Mouse (Mus musculus): ENCODE measurements around the gene Ip6k1. TPM values are rescaled to one million over a fixed set of nuclear protein-coding genes. Genes with fewer than 3 reads are reported as not detected.

Gene Ip6k1
- total and polyA plus RNA-seq, 3 experiments: 31.8 to 59.1 (median 37.2) TPM

- Histone ChIP-seq H3K9ac (ENCODE audit: control insufficient read depth, low read depth, low read length, poor library complexity, severe bottlenecking) (no peak overlapping the region), H3K4me3 (ENCODE audit: control insufficient read depth in 1 of 2, insufficient read depth in 1 of 2, low read depth in 2 of 2, low read length in 2 of 2) (no peak overlapping the region), H3K27ac (ENCODE audit: control insufficient read depth, low read depth, low read length) (no peak overlapping the region), H3K9me3 (replicated peaks; ENCODE audit: insufficient read depth, low read length) (no peaks in the 10 kb centered on the region), H3K27me3 (ENCODE audit: control insufficient read depth in 1 of 2, insufficient read depth in 2 of 2, low read length in 2 of 2) (no peaks in the 10 kb centered on the region), H3K79me2 (ENCODE audit: control insufficient read depth, insufficient read depth, low read length, poor library complexity) (peaks cover 10% of the 10 kb centered on the region), H3K4me1 (ENCODE audit: control insufficient read depth in 1 of 2, insufficient read depth in 2 of 2, low read length in 2 of 2) (peaks cover 1 to 15% of the 10 kb centered on the region in 2 experiments), H3K36me3 (ENCODE audit: control insufficient read depth in 1 of 2, insufficient read depth in 2 of 2, low read length in 2 of 2) (peaks cover 0 to 4% of the 10 kb centered on the region in 2 experiments; a peak in 2 of 4 replicates)
- TF ChIP-seq MYC (IDR thresholded peaks at IDR 0.05; ENCODE audit: low read depth, low read length) (no peak), ZMIZ1 (IDR thresholded peaks at IDR 0.05; ENCODE audit: low read depth, low read length) (0 out of 2 replicates have a peak, but pooled peaks have one; percentile 14)
- no peak for DNase-seq (ENCODE audit: low read depth, low spot score)
Measured at GRCm38 (mm10) chr9:108052411-108052810, 50.1 kb downstream of the Ip6k1 start.

- Histone ChIP-seq H3K9me3 (replicated peaks; ENCODE audit: insufficient read depth, low read length) (no peaks in the 10 kb centered on the region), H3K9ac (ENCODE audit: control insufficient read depth, low read depth, low read length, poor library complexity, severe bottlenecking) (no peak within 1 kb of the TSS), H3K4me3 (ENCODE audit: control insufficient read depth in 1 of 2, insufficient read depth in 1 of 2, low read depth in 2 of 2, low read length in 2 of 2) (no peak within 1 kb of the TSS), H3K79me2 (ENCODE audit: control insufficient read depth, insufficient read depth, low read length, poor library complexity) (peaks cover 10% of the 10 kb centered on the region), H3K27me3 (ENCODE audit: control insufficient read depth in 1 of 2, insufficient read depth in 2 of 2, low read length in 2 of 2) (no peaks in the 10 kb centered on the region), H3K36me3 (ENCODE audit: control insufficient read depth in 1 of 2, insufficient read depth in 2 of 2, low read length in 2 of 2) (no peaks in the 10 kb centered on the region; a peak in 1 of 4 replicates), H3K27ac (ENCODE audit: control insufficient read depth, low read depth, low read length) (no peak within 1 kb of the TSS), H3K4me1 (ENCODE audit: control insufficient read depth in 1 of 2, insufficient read depth in 2 of 2, low read length in 2 of 2) (peaks cover 0 to 8% of the 10 kb centered on the region in 2 experiments; a peak in 3 of 4 replicates)
- DNase-seq (ENCODE audit: low read depth, low spot score): peak; percentile 97
- no peak for TF ChIP-seq BHLHE40 (IDR thresholded peaks at IDR 0.05; ENCODE audit: borderline replicate concordance, low read depth, low read length)
- peak; percentile 95 for TF ChIP-seq SMC3 (IDR thresholded peaks at IDR 0.05; ENCODE audit: low read depth, low read length)
- TF ChIP-seq GATA1 (IDR thresholded peaks at IDR 0.05; ENCODE audit: low read depth, low read length): no peak
- TF ChIP-seq ELF1 (IDR thresholded peaks at IDR 0.05; ENCODE audit: low read depth, low read length): peak; percentile 61; the same call in 1 of the 2 replicates
- TF ChIP-seq POLR2AphosphoS2 (IDR thresholded peaks at IDR 0.05; ENCODE audit: low read length): peak; percentile 72; the same call in 1 of the 2 replicates
- no peak for TF ChIP-seq MAX (IDR thresholded peaks at IDR 0.05; ENCODE audit: low read length)
- no peak for TF ChIP-seq CHD1 (IDR thresholded peaks at IDR 0.05; ENCODE audit: low read depth, low read length)
- no peak for TF ChIP-seq UBTF (IDR thresholded peaks at IDR 0.05; ENCODE audit: borderline replicate concordance, insufficient read depth, low read depth, low read length)
- peak; percentile 85 for TF ChIP-seq SIN3A (IDR thresholded peaks at IDR 0.05; ENCODE audit: low read length)
- peak; percentile 86 for TF ChIP-seq ZC3H11A (IDR thresholded peaks at IDR 0.05; ENCODE audit: low read depth, low read length)
- TF ChIP-seq HCFC1 (IDR thresholded peaks at IDR 0.05; ENCODE audit: low read depth, low read length): peak; percentile 49; the same call in 1 of the 2 replicates
- no peak for TF ChIP-seq USF1 (IDR thresholded peaks at IDR 0.05; ENCODE audit: low read depth, low read length)
- no peak for TF ChIP-seq EP300 (IDR thresholded peaks at IDR 0.05; ENCODE audit: low read depth in 1 of 2, low read length in 2 of 2)
- TF ChIP-seq TBP (IDR thresholded peaks at IDR 0.05; ENCODE audit: low read depth, low read length): peak; percentile 96
- TF ChIP-seq CTCF (IDR thresholded peaks at IDR 0.05 in 2 of 3, conservative IDR thresholded peaks at IDR 0.05 in 1 of 3; ENCODE audit: control insufficient read depth in 1 of 3, insufficient read depth in 1 of 3, low read depth in 2 of 3, low read length in 3 of 3, poor library complexity in 1 of 3, severe bottlenecking in 1 of 3): peak; percentile 82 to 97 (median 89)
- no peak for TF ChIP-seq NELFE (IDR thresholded peaks at IDR 0.05; ENCODE audit: low read depth, low read length)
- peak; percentile 25 to 49; a peak in 2 of 4 replicates for TF ChIP-seq POLR2A (IDR thresholded peaks at IDR 0.05; ENCODE audit: control insufficient read depth in 1 of 2, insufficient read depth in 1 of 2, low read depth in 1 of 2, low read length in 2 of 2, poor library complexity in 1 of 2)
- peak; percentile 86 for TF ChIP-seq RAD21 (IDR thresholded peaks at IDR 0.05; ENCODE audit: low read depth, low read length)
- no peak for TF ChIP-seq TCF12 (IDR thresholded peaks at IDR 0.05; ENCODE audit: low read depth, low read length)
- no peak for TF ChIP-seq USF2 (IDR thresholded peaks at IDR 0.05; ENCODE audit: borderline replicate concordance in 1 of 2, insufficient read depth in 1 of 2, low read depth in 1 of 2, low read length in 2 of 2)
- no peak for TF ChIP-seq GABPA (IDR thresholded peaks at IDR 0.05; ENCODE audit: low read depth, low read length)
- TF ChIP-seq POLR2AphosphoS5 (IDR thresholded peaks at IDR 0.05; ENCODE audit: borderline replicate concordance, low read depth, low read length): peak; percentile 23; the same call in 1 of the 2 replicates
- TF ChIP-seq MYC (IDR thresholded peaks at IDR 0.05; ENCODE audit: low read depth, low read length): no peak
- 0 out of 2 replicates have a peak, but pooled peaks have one; percentile 13 for TF ChIP-seq ETS1 (IDR thresholded peaks at IDR 0.05; ENCODE audit: low read depth, low read length)
Measured at GRCm38 (mm10) chr9:108052885-108053664, 50.8 kb downstream of the Ip6k1 start, which contains the start of gene Amigo3. Gene Amigo3 (plus strand): TSS chr9:108053159.

Data from MEL (cell line).